Mouse (Mus musculus) erythroblast, embryonic 14.5 days (primary cell): ENCODE data around the gene Hepacam2.

Experiments used
- GATA1 ChIP-seq: IDR thresholded peaks from 2 replicates; pipeline ENCODE4 v1.6.1; 2012; ENCODE audit warnings: low read length, inconsistent platforms, mixed read lengths
- TAL1 ChIP-seq: IDR thresholded peaks from 3 replicates; pipeline ENCODE4 v1.6.1; 2012; ENCODE audit warnings: low read length, inconsistent platforms, mixed read lengths

GRCm38 (mm10) chr6:3498162-3498848 lies at the start of gene Hepacam2, which contains the start of gene Vps50:
- TF ChIP-seq GATA1 (no peak), TAL1 (no peak)
